Mouse (Mus musculus): ENCODE data around the gene Vps8. TPM values are rescaled to one million over a fixed set of nuclear protein-coding genes. Genes with fewer than 3 reads are reported as not detected.

Vps8 gene
- total RNA-seq (2023) = 10 to 100 TPM; 25.3 to 28.5 TPM

GRCm38 (mm10) chr16:21422645-21423545 lies at the start of gene Vps8:
Gene Vps8, plus strand, starts transcription at chr16:21423118.

Other genes starting within 250 kb of the Vps8 start
- gene Ephb3, start 218.4 kb upstream of the Vps8 start, total RNA-seq (2023) = not detected